19 mouse cellular contexts compared by ENCODE assay signal in the genomic region with DNA sequence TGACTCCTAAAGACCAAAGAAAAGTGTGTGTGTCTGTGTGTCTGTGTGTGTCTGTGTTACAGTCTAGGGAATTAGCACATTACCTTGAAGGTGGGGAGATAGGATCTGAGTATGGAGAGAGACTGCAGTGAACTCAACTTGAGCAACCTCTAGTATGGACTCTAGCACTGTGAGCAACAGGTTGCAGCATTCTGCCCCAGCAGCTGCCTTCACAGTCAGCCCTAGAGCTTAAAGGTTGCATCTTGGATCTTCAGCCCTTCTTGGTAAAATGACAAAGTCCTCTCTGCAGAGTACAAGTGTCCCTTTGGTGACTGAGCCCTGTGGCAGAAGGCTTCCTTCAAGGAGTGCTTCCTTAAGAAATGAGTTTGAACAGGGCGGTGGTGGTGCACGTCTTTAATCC.
"Had no signal": no experiment of that assay in that cellular context is flagged by ENCODE, and none has a peak within 500 bp of the region (broad histone marks: within the 10 kb centered on the region; RNA-seq: fewer than 3 reads in every experiment).

No protein-coding gene starts in this region.

- H3K4me2 ChIP-seq: lung, embryonic 15.5 days; midbrain, embryonic 11.5 days; midbrain, embryonic 13.5 days; midbrain, embryonic 15.5 days; neural tube, embryonic 12.5 days; stomach, embryonic 15.5 days had no signal

- ATAC-seq: liver, postnatal 0 days; lung, postnatal 0 days; midbrain, embryonic 13.5 days; midbrain, embryonic 15.5 days had no signal

- H3K27me3 ChIP-seq: lung, embryonic 15.5 days; megakaryocyte, embryonic 14.5 days; midbrain, embryonic 13.5 days; midbrain, embryonic 15.5 days; neural tube, embryonic 12.5 days; stomach, embryonic 15.5 days had no signal

- H3K27ac ChIP-seq: lung, embryonic 15.5 days; macrophage; midbrain, embryonic 13.5 days; midbrain, embryonic 15.5 days; neural tube, embryonic 12.5 days; stomach, embryonic 15.5 days; stomach, postnatal 0 days had no signal

- DNase-seq: liver, postnatal 0 days; lung, adult 2 months; lung, postnatal 14 days; lung, postnatal 36 days; retina, postnatal 1 day; right cerebral cortex, adult 18-20 months; thymus, adult 2 months; thymus, postnatal 25 days; thymus, postnatal 4 days had no signal

- H3K9me3 ChIP-seq: lung, embryonic 15.5 days; megakaryocyte, embryonic 14.5 days; midbrain, embryonic 13.5 days; midbrain, embryonic 15.5 days; neural tube, embryonic 12.5 days; stomach, embryonic 15.5 days had no signal

- H3K4me3 ChIP-seq: lung, embryonic 15.5 days; megakaryocyte, embryonic 14.5 days; midbrain, embryonic 13.5 days; midbrain, embryonic 15.5 days; neural tube, embryonic 12.5 days; stomach, embryonic 15.5 days had no signal

- H3K36me3 ChIP-seq: lung, embryonic 15.5 days; midbrain, embryonic 13.5 days; midbrain, embryonic 15.5 days; neural tube, embryonic 12.5 days; stomach, embryonic 15.5 days had no signal

- H3K4me1 ChIP-seq: megakaryocyte, embryonic 14.5 days; midbrain, embryonic 13.5 days; midbrain, embryonic 15.5 days; neural tube, embryonic 12.5 days had no signal

- H3K9ac ChIP-seq: liver, postnatal 0 days; lung, embryonic 15.5 days; midbrain, embryonic 13.5 days; midbrain, embryonic 15.5 days; neural tube, embryonic 12.5 days; stomach, embryonic 15.5 days had no signal
